Mouse (Mus musculus): ENCODE measurements around the gene Hnrnpa3.

- no peak for TF ChIP-seq CTCF (IDR thresholded peaks at IDR 0.05; ENCODE audit: low read depth)
- TF ChIP-seq EP300 (optimal IDR thresholded peaks at IDR 0.05): no peak
These were observed 38.9 kb downstream of the Hnrnpa3 start for GRCm38 (mm10) chr2:75698007-75698406.

Data from stomach, postnatal 0 days (tissue).